Mouse (Mus musculus) CH12.LX (cell line): Measurements from ENCODE around the gene Prkaa2. TPM values are rescaled to one million over a fixed set of nuclear protein-coding genes. Genes with fewer than 3 reads are reported as not detected.

Experiments
- DNase-seq: peaks from one replicate; pipeline ENCODE4 v3.0.0-alpha.2; 2013; ENCODE audit errors: extremely low read depth
- H3K27ac ChIP-seq: 2 replicates; pipeline ENCODE4 v1.5.1; 2012; ENCODE audit warnings: low read depth, mild to moderate bottlenecking, control low read depth, moderate library complexity; ENCODE audit not compliant: insufficient read depth
- H3K27me3 ChIP-seq: replicated peaks from 2 replicates; pipeline ENCODE3; 2012; ENCODE audit warnings: inconsistent platforms
- H3K36me3 ChIP-seq, 2 experiments: replicated peaks in 1 of 2; 2 replicates each; pipeline versions ENCODE3 to v1.6.1; 2012; ENCODE audit warnings: inconsistent platforms in 1 of 2, low read length in 1 of 2, mild to moderate bottlenecking in 1 of 2, mixed read lengths in 1 of 2, moderate library complexity in 1 of 2; ENCODE audit not compliant: control insufficient read depth in 1 of 2, insufficient read depth in 1 of 2
- H3K4me1 ChIP-seq, 2 experiments: 2 replicates each; pipeline ENCODE4 v1.6.1; 2012; ENCODE audit warnings: inconsistent platforms in 1 of 2, moderate library complexity in 1 of 2; ENCODE audit not compliant: insufficient read depth in 2 of 2, control insufficient read depth in 1 of 2
- H3K4me2 ChIP-seq: 2 replicates; pipeline ENCODE4 v1.6.1; 2012; ENCODE audit warnings: low read depth, mild to moderate bottlenecking, control low read depth; ENCODE audit not compliant: poor library complexity, insufficient read depth, severe bottlenecking
- H3K4me3 ChIP-seq, 3 experiments: fragments of 150-350 bp in 1 of 3; sonication (generic) in 1 of 3; replicated peaks in 1 of 3; 2 replicates each; pipeline versions ENCODE3 to v1.5.1; 2011 to 2012; ENCODE audit warnings: low read depth in 2 of 3, low read length in 2 of 3, mild to moderate bottlenecking in 2 of 3, moderate library complexity in 2 of 3, control low read depth in 1 of 3, improper control_type of control experiment in 1 of 3, inconsistent platforms in 1 of 3, mixed read lengths in 1 of 3; ENCODE audit not compliant: poor library complexity in 1 of 3
- H3K79me2 ChIP-seq: replicated peaks from 2 replicates; pipeline ENCODE4 v1.6.1; 2012; ENCODE audit warnings: mild to moderate bottlenecking, moderate library complexity; ENCODE audit not compliant: control insufficient read depth, poor library complexity, insufficient read depth, severe bottlenecking; ENCODE audit errors: extremely low read depth
- H3K9ac ChIP-seq: 2 replicates; pipeline ENCODE4 v1.6.1; 2012; ENCODE audit warnings: low read depth, mild to moderate bottlenecking, control low read depth, moderate library complexity; ENCODE audit not compliant: insufficient read depth
- H3K9me3 ChIP-seq: replicated peaks from 2 replicates; pipeline ENCODE3; 2012; ENCODE audit warnings: low read length, inconsistent platforms, mixed read lengths
- BHLHE40 ChIP-seq: IDR thresholded peaks from 2 replicates; pipeline ENCODE4 v1.6.1; 2011; ENCODE audit warnings: mild to moderate bottlenecking, low read depth, low read length, improper control_type of control experiment
- CHD1 ChIP-seq: IDR thresholded peaks from 2 replicates; pipeline ENCODE4 v1.6.1; 2012; ENCODE audit warnings: low read depth, low read length, improper control_type of control experiment, inconsistent platforms
- CHD2 ChIP-seq: IDR thresholded peaks from 2 replicates; pipeline ENCODE4 v1.6.1; 2011; ENCODE audit warnings: low read length, improper control_type of control experiment
- CTCF ChIP-seq, 2 experiments: IDR thresholded peaks in 1 of 2; conservative IDR thresholded peaks in 1 of 2; 2 replicates each; pipeline ENCODE4 v1.5.1; 2011 to 2012; ENCODE audit warnings: low read depth in 2 of 2, low read length in 2 of 2, improper control_type of control experiment in 1 of 2, inconsistent platforms in 1 of 2, mild to moderate bottlenecking in 1 of 2, moderate library complexity in 1 of 2
- E2F4 ChIP-seq: IDR thresholded peaks from 2 replicates; pipeline ENCODE4 v1.6.1; 2011; ENCODE audit warnings: low read depth, low read length, improper control_type of control experiment; ENCODE audit not compliant: insufficient replicate concordance
- ELF1 ChIP-seq: IDR thresholded peaks from 2 replicates; pipeline ENCODE4 v1.6.1; 2014; ENCODE audit warnings: low read depth, mild to moderate bottlenecking, inconsistent platforms, low read length, improper control_type of control experiment
- EP300 ChIP-seq: IDR thresholded peaks from 2 replicates; pipeline ENCODE4 v1.6.1; 2011; ENCODE audit warnings: low read length, improper control_type of control experiment
- ETS1 ChIP-seq: conservative IDR thresholded peaks from 2 replicates; pipeline ENCODE4 v1.6.1; 2012; ENCODE audit warnings: low read depth, mild to moderate bottlenecking, inconsistent platforms, low read length, improper control_type of control experiment, moderate library complexity
- JUN ChIP-seq: IDR thresholded peaks from 2 replicates; pipeline ENCODE4 v1.6.1; 2011; ENCODE audit warnings: low read depth, mild to moderate bottlenecking, low read length, improper control_type of control experiment, moderate library complexity; ENCODE audit not compliant: insufficient read depth
- JUND ChIP-seq: conservative IDR thresholded peaks from 2 replicates; pipeline ENCODE4 v1.6.1; 2011; ENCODE audit warnings: low read depth, low read length, improper control_type of control experiment
- MAX ChIP-seq: IDR thresholded peaks from 2 replicates; pipeline ENCODE4 v1.6.1; 2011; ENCODE audit warnings: low read length, improper control_type of control experiment
- MAZ ChIP-seq: IDR thresholded peaks from 2 replicates; pipeline ENCODE4 v1.6.1; 2012; ENCODE audit warnings: low read depth, mild to moderate bottlenecking, inconsistent platforms, low read length, improper control_type of control experiment, moderate library complexity
- MYC ChIP-seq: IDR thresholded peaks from 2 replicates; pipeline ENCODE4 v1.6.1; 2011; ENCODE audit warnings: low read depth, mild to moderate bottlenecking, improper control_type of control experiment, low read length
- NRF1 ChIP-seq: IDR thresholded peaks from 2 replicates; pipeline ENCODE4 v1.6.1; 2014; ENCODE audit warnings: low read depth, mild to moderate bottlenecking, inconsistent platforms, low read length, improper control_type of control experiment, moderate library complexity
- PAX5 ChIP-seq: IDR thresholded peaks from 2 replicates; pipeline ENCODE4 v1.6.1; 2012; ENCODE audit warnings: low read length, inconsistent platforms, mixed read lengths
- POLR2A ChIP-seq: IDR thresholded peaks from 2 replicates; pipeline ENCODE4 v1.6.1; 2011; ENCODE audit warnings: low read depth, mild to moderate bottlenecking, improper control_type of control experiment, low read length
- POLR2AphosphoS2 ChIP-seq: IDR thresholded peaks from 2 replicates; pipeline ENCODE4 v1.6.1; 2011; ENCODE audit warnings: low read depth, low read length, improper control_type of control experiment
- RAD21 ChIP-seq: IDR thresholded peaks from 2 replicates; pipeline ENCODE4 v1.6.1; 2011; ENCODE audit warnings: low read depth, mild to moderate bottlenecking, low read length, improper control_type of control experiment, moderate library complexity
- TBP ChIP-seq: conservative IDR thresholded peaks from 2 replicates; pipeline ENCODE4 v1.6.1; 2011; ENCODE audit warnings: low read depth, low read length, improper control_type of control experiment
- USF1 ChIP-seq: IDR thresholded peaks from 2 replicates; pipeline ENCODE4 v1.6.1; 2014; ENCODE audit warnings: low read depth, mild to moderate bottlenecking, inconsistent platforms, low read length, improper control_type of control experiment
- ZC3H11A ChIP-seq: IDR thresholded peaks from 2 replicates; pipeline ENCODE4 v1.6.1; 2012; ENCODE audit warnings: low read depth, mild to moderate bottlenecking, inconsistent platforms, low read length, improper control_type of control experiment
- ZKSCAN1 ChIP-seq: IDR thresholded peaks from 2 replicates; pipeline ENCODE4 v1.6.1; 2012; ENCODE audit warnings: low read depth, inconsistent platforms, low read length, improper control_type of control experiment, borderline replicate concordance
- ZNF384 ChIP-seq: IDR thresholded peaks from 2 replicates; pipeline ENCODE4 v1.6.1; 2012; ENCODE audit warnings: low read depth, low read length, improper control_type of control experiment, inconsistent platforms
- dilution Hi-C: fragments of 300-500 bp; cut with MboI; formaldehyde crosslinking; loops from 2 replicates; pipeline ENCODE4 v1.14.3; 2020; ENCODE audit warnings: low sequenced_read_pairs; ENCODE audit not compliant: extremely low pct_unique_long_range_greater_than_20kb, extremely low pct_ligation_motif_present
- in situ Hi-C: fragments of 300-500 bp; cut with MboI; formaldehyde crosslinking; loops from 3 replicates; pipeline ENCODE4 v1.14.3; 2019; ENCODE audit warnings: low sequenced_read_pairs, low pct_ligation_motif_present, low pct_unique_long_range_greater_than_20kb, mixed read lengths
- polyA plus RNA-seq: library from polyadenylated mRNA; unstranded; fragments of >175 nt; gene quantifications from 2 replicates; pipeline ENCODE4 v1.2.1, GENCODE M21; 2012; ENCODE audit warnings: low read depth; ENCODE audit not compliant: insufficient read length
- total RNA-seq, 2 experiments: library from RNA; depleted of rRNA; stranded (reverse); fragments of 300-350 nt in 1 of 2; fragments of >200 nt in 1 of 2; gene quantifications; 2 replicates each; pipeline ENCODE4 v1.2.3; 2012 to 2014

Prkaa2 gene
- total and polyA plus RNA-seq, 3 experiments, result 0.23 to 0.68 (median 0.29) TPM

- in situ Hi-C loops, result no loop called here
These were observed 117.4 kb downstream of the Prkaa2 start for GRCm38 (mm10) chr4:104992271-104992670.

GRCm38 (mm10) chr4:104990686-104991085 lies 119.0 kb downstream of the Prkaa2 start:
- no peak overlapping the region for H3K4me2 ChIP-seq
- peaks cover 0 to 27% of the 10 kb centered on the region in 2 experiments; a peak in 2 of 4 replicates for H3K4me1 ChIP-seq
- no peaks in the 10 kb centered on the region for H3K27me3 ChIP-seq
- DNase-seq, result no peak
- H3K36me3 ChIP-seq, result no peaks in the 10 kb centered on the region
- H3K9ac ChIP-seq, result no peak overlapping the region
- dilution Hi-C loops (no loop called here), in situ Hi-C loops (no loop called here)
- TF ChIP-seq CHD2 (no peak), BHLHE40 (no peak), RAD21 (no peak), USF1 (no peak), MAZ (no peak), TBP (no peak), MAX (no peak), ELF1 (no peak)
- H3K79me2 ChIP-seq, result no peaks in the 10 kb centered on the region
- H3K27ac ChIP-seq, result no peak overlapping the region
- H3K9me3 ChIP-seq, result no peaks in the 10 kb centered on the region
- H3K4me3 ChIP-seq, result no peak overlapping the region

More at GRCm38 (mm10) chr4:104992271-104992670, 117.4 kb downstream of the Prkaa2 start:
- dilution Hi-C loops, result no loop called here
- DNase-seq, result no peak
- no peak for TF ChIP-seq ELF1
- TF ChIP-seq RAD21, result no peak
- no peak for TF ChIP-seq NRF1
- no peak for TF ChIP-seq CTCF (conservative IDR thresholded peaks at IDR 0.05 in 1 of 2, IDR thresholded peaks at IDR 0.05 in 1 of 2; ENCODE audit: low read depth in 2 of 2, low read length in 2 of 2)
- no peak for TF ChIP-seq ZKSCAN1
- TF ChIP-seq MAZ, result no peak
- no peak for TF ChIP-seq EP300
- no peak for TF ChIP-seq MYC
- TF ChIP-seq JUND, result no peak
- no peak for TF ChIP-seq ZC3H11A
- no peak for TF ChIP-seq CHD2
- TF ChIP-seq ZNF384, result no peak
- TF ChIP-seq CHD1, result no peak
- TF ChIP-seq E2F4, result no peak
- no peak for TF ChIP-seq ETS1
- TF ChIP-seq POLR2A, result no peak
- no peak for TF ChIP-seq JUN
- TF ChIP-seq POLR2AphosphoS2, result no peak
- no peak for TF ChIP-seq PAX5
- no peak for TF ChIP-seq TBP
- no peak overlapping the region for H3K27ac ChIP-seq
- H3K4me2 ChIP-seq, result no peak overlapping the region
- no peak overlapping the region for H3K4me3 ChIP-seq
- no peak overlapping the region for H3K9ac ChIP-seq
- no peaks in the 10 kb centered on the region for H3K36me3 ChIP-seq
- no peaks in the 10 kb centered on the region for H3K79me2 ChIP-seq
- no peaks in the 10 kb centered on the region for H3K9me3 ChIP-seq
- no peaks in the 10 kb centered on the region for H3K27me3 ChIP-seq
- peaks cover 0 to 17% of the 10 kb centered on the region in 2 experiments; a peak in 2 of 4 replicates for H3K4me1 ChIP-seq
